Mouse (Mus musculus): Measurements from ENCODE around the gene Vav2. TPM values are rescaled to one million over a fixed set of nuclear protein-coding genes. Genes with fewer than 3 reads are reported as not detected.

Gene Vav2
- polyA plus RNA-seq, 1 experiment from 2014 or later, result 7.1 TPM

GRCm38 (mm10) chr2:27445910-27446309 lies 19.1 kb upstream of the Vav2 start:
- no peak overlapping the region for H3K4me2 ChIP-seq (ENCODE audit: low read depth, low read length)
- 90% methylated on average over 3 of the region's 3 CpGs for WGBS
- peaks cover 66% of the 10 kb centered on the region for H3K36me3 ChIP-seq (ENCODE audit: control insufficient read depth, insufficient read depth, low read length)
- H3K27me3 ChIP-seq (replicated peaks; ENCODE audit: control insufficient read depth, insufficient read depth, low read length), result no peaks in the 10 kb centered on the region
- H3K4me1 ChIP-seq (ENCODE audit: control insufficient read depth, insufficient read depth, low read length), result peaks cover 9% of the 10 kb centered on the region
- no peak overlapping the region for H3K27ac ChIP-seq (replicated peaks; ENCODE audit: low read depth, low read length)
- no peaks in the 10 kb centered on the region for H3K9me3 ChIP-seq (ENCODE audit: control insufficient read depth, low read length)
- DNase-seq (ENCODE audit: low spot score) (no peak), ATAC-seq (ENCODE audit: low read depth) (no peak)
- H3K4me3 ChIP-seq (ENCODE audit: low read depth, low read length), result no peak overlapping the region
- H3K9ac ChIP-seq (ENCODE audit: low read depth, low read length), result no peak overlapping the region

- peak overlapping the region; percentile 81 for H3K9ac ChIP-seq (ENCODE audit: low read depth, low read length)
- ATAC-seq (ENCODE audit: low read depth) (no peak), DNase-seq (ENCODE audit: low spot score) (no peak)
- WGBS, result 75% methylated on average over 5 of the region's 5 CpGs
- no peak overlapping the region for H3K27ac ChIP-seq (replicated peaks; ENCODE audit: low read depth, low read length)
- H3K27me3 ChIP-seq (replicated peaks; ENCODE audit: control insufficient read depth, insufficient read depth, low read length), result no peaks in the 10 kb centered on the region
- H3K9me3 ChIP-seq (ENCODE audit: control insufficient read depth, low read length), result no peaks in the 10 kb centered on the region
- H3K4me1 ChIP-seq (ENCODE audit: control insufficient read depth, insufficient read depth, low read length), result peaks cover 9% of the 10 kb centered on the region
- peak overlapping the region; percentile 77 for H3K4me3 ChIP-seq (ENCODE audit: low read depth, low read length)
- H3K36me3 ChIP-seq (ENCODE audit: control insufficient read depth, insufficient read depth, low read length), result peaks cover 41% of the 10 kb centered on the region
- H3K4me2 ChIP-seq (ENCODE audit: low read depth, low read length), result peak overlapping the region; percentile 78
Observed at GRCm38 (mm10) chr2:27443450-27443708, 16.5 kb upstream of the Vav2 start.

- Histone ChIP-seq H3K4me3 (ENCODE audit: low read depth, low read length) (peak overlapping the region; percentile 77), H3K9me3 (ENCODE audit: control insufficient read depth, low read length) (no peaks in the 10 kb centered on the region), H3K4me2 (ENCODE audit: low read depth, low read length) (peak overlapping the region; percentile 78), H3K27ac (replicated peaks; ENCODE audit: low read depth, low read length) (peak overlapping the region; percentile 68), H3K27me3 (replicated peaks; ENCODE audit: control insufficient read depth, insufficient read depth, low read length) (no peaks in the 10 kb centered on the region), H3K36me3 (ENCODE audit: control insufficient read depth, insufficient read depth, low read length) (peaks cover 36% of the 10 kb centered on the region), H3K4me1 (ENCODE audit: control insufficient read depth, insufficient read depth, low read length) (peaks cover 9% of the 10 kb centered on the region), H3K9ac (ENCODE audit: low read depth, low read length) (peak overlapping the region; percentile 81)
- ATAC-seq (ENCODE audit: low read depth), result peak; percentile 34
- WGBS, result 31% methylated on average over 20 of the region's 20 CpGs
- DNase-seq (ENCODE audit: low spot score), result no peak
Observed at GRCm38 (mm10) chr2:27442708-27443449, 16.0 kb upstream of the Vav2 start.

GRCm38 (mm10) chr2:27441767-27442707 lies 15.2 kb upstream of the Vav2 start, which contains the start of gene Brd3os:
TSS of gene Brd3os (plus strand) at chr2:27442324.
- 2% methylated on average over 35 of the region's 36 CpGs for WGBS
- peak within 1 kb of the TSS; percentile 78 for H3K4me2 ChIP-seq (ENCODE audit: low read depth, low read length)
- peak within 1 kb of the TSS; percentile 80 for H3K27ac ChIP-seq (replicated peaks; ENCODE audit: low read depth, low read length)
- H3K9ac ChIP-seq (ENCODE audit: low read depth, low read length), result peak within 1 kb of the TSS; percentile 81
- peak within 1 kb of the TSS; percentile 77 for H3K4me3 ChIP-seq (ENCODE audit: low read depth, low read length)
- DNase-seq (ENCODE audit: low spot score), result peak; percentile 100
- peaks cover 9% of the 10 kb centered on the region for H3K4me1 ChIP-seq (ENCODE audit: control insufficient read depth, insufficient read depth, low read length)
- no peaks in the 10 kb centered on the region for H3K9me3 ChIP-seq (ENCODE audit: control insufficient read depth, low read length)
- H3K36me3 ChIP-seq (ENCODE audit: control insufficient read depth, insufficient read depth, low read length), result peaks cover 28% of the 10 kb centered on the region
- no peaks in the 10 kb centered on the region for H3K27me3 ChIP-seq (replicated peaks; ENCODE audit: control insufficient read depth, insufficient read depth, low read length)
- peak; percentile 93 for ATAC-seq (ENCODE audit: low read depth)

GRCm38 (mm10) chr2:27438281-27438680 lies 11.4 kb upstream of the Vav2 start:
- no peaks in the 10 kb centered on the region for H3K36me3 ChIP-seq (ENCODE audit: control insufficient read depth, insufficient read depth, low read length)
- DNase-seq (ENCODE audit: low spot score) (no peak), ATAC-seq (ENCODE audit: low read depth) (no peak)
- H3K4me1 ChIP-seq (ENCODE audit: control insufficient read depth, insufficient read depth, low read length), result peaks cover 7% of the 10 kb centered on the region
- no peaks in the 10 kb centered on the region for H3K9me3 ChIP-seq (ENCODE audit: control insufficient read depth, low read length)
- H3K4me2 ChIP-seq (ENCODE audit: low read depth, low read length), result no peak overlapping the region
- H3K27ac ChIP-seq (replicated peaks; ENCODE audit: low read depth, low read length), result no peak overlapping the region
- H3K4me3 ChIP-seq (ENCODE audit: low read depth, low read length), result no peak overlapping the region
- H3K27me3 ChIP-seq (replicated peaks; ENCODE audit: control insufficient read depth, insufficient read depth, low read length), result no peaks in the 10 kb centered on the region
- H3K9ac ChIP-seq (ENCODE audit: low read depth, low read length), result no peak overlapping the region
- 14% methylated on average over 11 of the region's 11 CpGs for WGBS

- Histone ChIP-seq H3K9me3 (ENCODE audit: control insufficient read depth, low read length) (no peaks in the 10 kb centered on the region), H3K4me3 (ENCODE audit: low read depth, low read length) (no peak overlapping the region), H3K27ac (replicated peaks; ENCODE audit: low read depth, low read length) (no peak overlapping the region), H3K4me2 (ENCODE audit: low read depth, low read length) (no peak overlapping the region), H3K36me3 (ENCODE audit: control insufficient read depth, insufficient read depth, low read length) (no peaks in the 10 kb centered on the region), H3K9ac (ENCODE audit: low read depth, low read length) (no peak overlapping the region), H3K27me3 (replicated peaks; ENCODE audit: control insufficient read depth, insufficient read depth, low read length) (no peaks in the 10 kb centered on the region), H3K4me1 (ENCODE audit: control insufficient read depth, insufficient read depth, low read length) (peaks cover 3% of the 10 kb centered on the region)
- 68% methylated on average over 1 of the region's 1 CpGs for WGBS
- no peak for DNase-seq (ENCODE audit: low spot score)
- no peak for ATAC-seq (ENCODE audit: low read depth)
Observed at GRCm38 (mm10) chr2:27437876-27438275, 11.0 kb upstream of the Vav2 start.

- Histone ChIP-seq H3K9ac (ENCODE audit: low read depth, low read length) (no peak overlapping the region), H3K4me2 (ENCODE audit: low read depth, low read length) (no peak overlapping the region), H3K4me1 (ENCODE audit: control insufficient read depth, insufficient read depth, low read length) (peaks cover 3% of the 10 kb centered on the region; the same call in 1 of the 2 replicates), H3K9me3 (ENCODE audit: control insufficient read depth, low read length) (no peaks in the 10 kb centered on the region), H3K27ac (replicated peaks; ENCODE audit: low read depth, low read length) (no peak overlapping the region), H3K4me3 (ENCODE audit: low read depth, low read length) (no peak overlapping the region), H3K36me3 (ENCODE audit: control insufficient read depth, insufficient read depth, low read length) (no peaks in the 10 kb centered on the region), H3K27me3 (replicated peaks; ENCODE audit: control insufficient read depth, insufficient read depth, low read length) (no peaks in the 10 kb centered on the region)
- ATAC-seq (ENCODE audit: low read depth) (no peak), DNase-seq (ENCODE audit: low spot score) (no peak)
- WGBS, result 79% methylated on average over 2 of the region's 2 CpGs
Observed at GRCm38 (mm10) chr2:27432599-27432998, 5.8 kb upstream of the Vav2 start.

GRCm38 (mm10) chr2:27430621-27431020 lies 3.8 kb upstream of the Vav2 start:
- Histone ChIP-seq H3K4me3 (ENCODE audit: low read depth, low read length) (no peak overlapping the region), H3K27me3 (replicated peaks; ENCODE audit: control insufficient read depth, insufficient read depth, low read length) (no peaks in the 10 kb centered on the region), H3K4me2 (ENCODE audit: low read depth, low read length) (no peak overlapping the region), H3K9me3 (ENCODE audit: control insufficient read depth, low read length) (no peaks in the 10 kb centered on the region), H3K4me1 (ENCODE audit: control insufficient read depth, insufficient read depth, low read length) (peaks cover 8% of the 10 kb centered on the region), H3K27ac (replicated peaks; ENCODE audit: low read depth, low read length) (no peak overlapping the region), H3K36me3 (ENCODE audit: control insufficient read depth, insufficient read depth, low read length) (no peaks in the 10 kb centered on the region), H3K9ac (ENCODE audit: low read depth, low read length) (no peak overlapping the region)
- DNase-seq (ENCODE audit: low spot score) (no peak), ATAC-seq (ENCODE audit: low read depth) (no peak)
- WGBS, result 85% methylated on average over 7 of the region's 7 CpGs

All from embryonic facial prominence, embryonic 14.5 days (tissue).